Mouse (Mus musculus) R1 (cell line): ENCODE results near the gene Zfp989.
A peak's percentile ranks its signal among the peaks of the same experiment; 100 is the strongest.
"Not testable (repeated sequence)": the region's sequence is repeated elsewhere in the genome, so short reads cannot be mapped to it uniquely, and the experiment has no call there.

Source experiments
- DNase-seq: peaks from one replicate; pipeline ENCODE4 v3.0.0-alpha.2; 2018; ENCODE audit warnings: low read depth, low spot score

The Zfp989 gene

GRCm38 (mm10) chr4:146971757-146972156 is at the start of gene Zfp989:
TSS of gene Zfp989 (plus strand) at chr4:146971976.
- DNase-seq, result not testable (repeated sequence)

DNA sequence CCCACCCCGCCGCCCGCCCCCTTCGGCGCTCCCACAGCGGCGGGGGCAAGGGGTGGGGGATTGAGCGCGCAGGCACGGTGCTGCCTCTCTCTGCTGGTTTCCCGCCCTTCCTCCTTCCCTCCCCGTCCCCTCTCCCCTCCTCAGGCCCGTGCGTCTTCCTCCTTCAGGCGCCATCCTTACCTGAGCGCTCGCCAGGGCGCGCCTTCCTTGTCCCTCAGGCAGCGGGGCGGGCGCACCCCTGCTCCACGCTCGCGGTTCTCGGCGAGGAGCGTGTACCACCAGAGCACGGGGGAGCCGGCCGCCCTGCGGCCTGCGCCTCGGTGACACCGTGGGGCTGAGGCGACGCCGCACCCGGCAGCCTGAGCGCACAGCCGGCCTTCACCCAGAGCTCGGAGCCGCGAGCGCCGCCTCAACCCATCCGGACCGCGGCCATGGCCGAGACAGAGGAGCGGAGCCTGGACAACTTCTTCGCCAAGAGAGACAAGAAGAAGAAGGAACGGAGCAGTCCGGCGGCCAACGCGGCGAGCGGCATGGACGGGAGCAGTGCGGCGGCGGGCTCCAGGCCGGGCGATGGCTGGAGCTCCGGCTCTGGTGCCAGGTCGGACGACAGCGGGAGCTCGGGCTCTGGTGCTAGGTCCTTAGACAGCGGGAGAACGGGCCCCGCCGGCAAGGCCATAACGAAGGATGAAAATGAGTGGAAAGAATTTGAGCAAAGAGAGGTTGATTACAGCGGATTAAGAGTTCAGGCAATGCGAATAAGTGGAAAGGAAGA is 39.3 kb upstream of the Zfp989 start:
- peak; percentile 93 for DNase-seq

GRCm38 (mm10) chr4:146941691-146942090 is 30.1 kb upstream of the Zfp989 start:
- DNase-seq, result peak; percentile 78

GRCm38 (mm10) chr4:146976581-146976980 is 4.8 kb downstream of the Zfp989 start:
- DNase-seq, result peak; percentile 95

GRCm38 (mm10) chr4:147018400-147018799 is 46.6 kb downstream of the Zfp989 start:
- not testable (repeated sequence) for DNase-seq

DNA sequence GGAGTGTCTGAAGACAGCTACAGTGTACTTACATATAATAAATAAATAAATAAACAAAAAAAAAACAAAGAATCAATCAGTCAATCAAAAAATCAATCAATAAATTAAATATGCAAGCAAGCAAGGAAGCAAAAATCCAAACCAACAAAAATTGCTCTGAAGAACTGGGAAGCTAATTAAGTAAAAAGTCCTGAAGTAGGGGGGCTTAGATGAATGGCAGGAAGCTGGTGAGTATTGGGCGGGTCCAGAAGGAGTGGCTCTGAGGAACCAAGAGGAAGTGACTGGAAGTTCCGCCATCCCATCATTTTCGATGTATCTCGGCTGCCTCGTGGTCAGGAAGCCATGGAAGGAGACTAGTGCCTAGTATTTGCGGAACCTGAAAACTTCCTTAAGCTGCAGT is 49.8 kb downstream of the Zfp989 start, which contains the start of gene Rex2:
TSS of gene Rex2 (plus strand) at position 301 of the 400 bp plus-strand sequence.
- DNase-seq, result not testable (repeated sequence)

DNA sequence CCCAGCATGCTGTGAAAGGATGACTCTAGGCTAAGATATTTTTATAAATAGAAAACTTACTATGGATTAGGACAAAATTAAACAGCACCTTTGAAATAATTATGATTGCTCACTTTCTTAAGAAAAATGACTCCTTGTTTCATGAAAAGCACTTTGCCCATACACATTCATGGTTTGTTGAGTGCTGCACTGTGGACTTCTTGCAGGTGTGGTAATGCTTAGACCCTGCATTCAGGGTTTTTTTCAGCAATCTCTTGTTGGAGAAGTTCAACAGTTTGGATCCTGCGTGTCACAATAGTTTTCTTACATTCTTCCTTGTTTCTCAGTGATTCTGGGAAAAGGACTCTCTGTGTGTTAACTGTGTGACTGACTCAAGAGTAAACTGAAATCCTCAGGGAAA is 54.6 kb downstream of the Zfp989 start:
- not testable (repeated sequence) for DNase-seq

GRCm38 (mm10) chr4:147031308-147032036 is 59.7 kb downstream of the Zfp989 start:
- not testable (repeated sequence) for DNase-seq
